Mouse (Mus musculus): Measurements from ENCODE around the gene Ciart. TPM values are rescaled to one million over a fixed set of nuclear protein-coding genes. Genes with fewer than 3 reads are reported as not detected.
"Not testable (repeated sequence)": the region's sequence is repeated elsewhere in the genome, so short reads cannot be mapped to it uniquely, and the experiment has no call there.

The Ciart gene
- polyA plus RNA-seq, 1 experiment from 2014 or later: 5.3 TPM

GRCm38 (mm10) chr3:95879063-95879462 lies 3.0 kb downstream of the Ciart start:
- no peak overlapping the region for H3K4me3 ChIP-seq
- peaks cover 16% of the 10 kb centered on the region for H3K4me1 ChIP-seq
- 90% methylated on average over 4 of the region's 4 CpGs for WGBS
- H3K4me2 ChIP-seq: no peak overlapping the region
- no peak overlapping the region for H3K27ac ChIP-seq
- H3K27me3 ChIP-seq (replicated peaks): 0 out of 2 replicates have a peak, but pooled peaks cover 6% of the 10 kb centered on the region
- no peak for ATAC-seq (replicated peaks)
- H3K36me3 ChIP-seq (replicated peaks): no peaks in the 10 kb centered on the region
- H3K9me3 ChIP-seq: no peaks in the 10 kb centered on the region
- no peak overlapping the region for H3K9ac ChIP-seq

- WGBS: 76% methylated on average over 7 of the region's 7 CpGs
- Histone ChIP-seq H3K36me3 (replicated peaks) (0 out of 2 replicates have a peak, but pooled peaks cover 5% of the 10 kb centered on the region), H3K9me3 (no peaks in the 10 kb centered on the region), H3K4me3 (peak overlapping the region; percentile 73), H3K4me2 (peak overlapping the region; percentile 83), H3K27ac (no peak overlapping the region), H3K27me3 (replicated peaks) (no peaks in the 10 kb centered on the region), H3K9ac (peak overlapping the region; percentile 62; the same call in 1 of the 2 replicates), H3K4me1 (peaks cover 20% of the 10 kb centered on the region)
- no peak for ATAC-seq (replicated peaks)
Observed at GRCm38 (mm10) chr3:95872048-95872447, 10.0 kb downstream of the Ciart start.

GRCm38 (mm10) chr3:95871392-95871867 lies 10.6 kb downstream of the Ciart start, which contains the start of gene Mrps21:
Gene Mrps21, minus strand, starts transcription at chr3:95871519.
- 0 out of 2 replicates have a peak, but pooled peaks cover 8% of the 10 kb centered on the region for H3K36me3 ChIP-seq (replicated peaks)
- H3K4me1 ChIP-seq: peaks cover 20% of the 10 kb centered on the region
- H3K4me2 ChIP-seq: peak within 1 kb of the TSS; percentile 83
- no peaks in the 10 kb centered on the region for H3K9me3 ChIP-seq
- peak within 1 kb of the TSS; percentile 62 for H3K9ac ChIP-seq
- peak; percentile 95 for ATAC-seq (replicated peaks)
- H3K4me3 ChIP-seq: peak within 1 kb of the TSS; percentile 73
- WGBS: under 1% methylated on average over 33 of the region's 33 CpGs
- H3K27ac ChIP-seq: peak within 1 kb of the TSS; percentile 84
- H3K27me3 ChIP-seq (replicated peaks): no peaks in the 10 kb centered on the region

- no peaks in the 10 kb centered on the region for H3K9me3 ChIP-seq
- 6% methylated on average over 15 of the region's 15 CpGs for WGBS
- H3K27me3 ChIP-seq (replicated peaks): no peaks in the 10 kb centered on the region
- peak overlapping the region; percentile 83 for H3K4me2 ChIP-seq
- peak overlapping the region; percentile 62 for H3K9ac ChIP-seq
- peaks cover 20% of the 10 kb centered on the region for H3K4me1 ChIP-seq
- peak; percentile 10; the same call in 1 of the 2 replicates for ATAC-seq (replicated peaks)
- peak overlapping the region; percentile 73 for H3K4me3 ChIP-seq
- H3K36me3 ChIP-seq (replicated peaks): 0 out of 2 replicates have a peak, but pooled peaks cover 8% of the 10 kb centered on the region
- peak overlapping the region; percentile 84 for H3K27ac ChIP-seq
Observed at GRCm38 (mm10) chr3:95870976-95871375, 11.1 kb downstream of the Ciart start.

- Histone ChIP-seq H3K27ac (no peak overlapping the region), H3K36me3 (replicated peaks) (peaks cover 19% of the 10 kb centered on the region; the same call in 1 of the 2 replicates), H3K4me1 (peaks cover 15% of the 10 kb centered on the region), H3K27me3 (replicated peaks) (no peaks in the 10 kb centered on the region), H3K9me3 (no peaks in the 10 kb centered on the region), H3K4me3 (no peak overlapping the region), H3K4me2 (no peak overlapping the region), H3K9ac (no peak overlapping the region)
- WGBS: 93% methylated on average over 2 of the region's 2 CpGs
- no peak for ATAC-seq (replicated peaks)
Observed at GRCm38 (mm10) chr3:95867408-95867807, 14.6 kb downstream of the Ciart start.

- 87% methylated on average over 5 of the region's 5 CpGs for WGBS
- Histone ChIP-seq H3K9ac (no peak overlapping the region), H3K27me3 (replicated peaks) (no peaks in the 10 kb centered on the region), H3K4me3 (no peak overlapping the region), H3K4me1 (peaks cover 9% of the 10 kb centered on the region), H3K36me3 (replicated peaks) (peaks cover 19% of the 10 kb centered on the region; the same call in 1 of the 2 replicates), H3K27ac (no peak overlapping the region), H3K4me2 (no peak overlapping the region), H3K9me3 (no peaks in the 10 kb centered on the region)
- no peak for ATAC-seq (replicated peaks)
Observed at GRCm38 (mm10) chr3:95866071-95866470, 16.0 kb downstream of the Ciart start.

GRCm38 (mm10) chr3:95865571-95865970 lies 16.5 kb downstream of the Ciart start:
- Histone ChIP-seq H3K9me3 (no peaks in the 10 kb centered on the region), H3K4me3 (no peak overlapping the region), H3K4me1 (peaks cover 5% of the 10 kb centered on the region), H3K36me3 (replicated peaks) (peaks cover 19% of the 10 kb centered on the region; the same call in 1 of the 2 replicates), H3K27me3 (replicated peaks) (no peaks in the 10 kb centered on the region), H3K9ac (no peak overlapping the region), H3K27ac (no peak overlapping the region), H3K4me2 (no peak overlapping the region)
- WGBS: 96% methylated on average over 20 of the region's 20 CpGs
- ATAC-seq (replicated peaks): no peak

- Histone ChIP-seq H3K4me3 (no peak overlapping the region), H3K4me2 (no peak overlapping the region), H3K27ac (no peak overlapping the region), H3K4me1 (no peaks in the 10 kb centered on the region; the same call in 1 of the 2 replicates), H3K9me3 (no peaks in the 10 kb centered on the region), H3K27me3 (replicated peaks) (no peaks in the 10 kb centered on the region), H3K36me3 (replicated peaks) (peaks cover 19% of the 10 kb centered on the region; the same call in 1 of the 2 replicates), H3K9ac (no peak overlapping the region)
- no peak for ATAC-seq (replicated peaks)
- WGBS: 94% methylated on average over 5 of the region's 5 CpGs
Observed at GRCm38 (mm10) chr3:95865050-95865449, 17.0 kb downstream of the Ciart start.

GRCm38 (mm10) chr3:95863578-95863977 lies 18.5 kb downstream of the Ciart start:
- no peak overlapping the region for H3K9ac ChIP-seq
- no peaks in the 10 kb centered on the region for H3K9me3 ChIP-seq
- no peak overlapping the region for H3K4me2 ChIP-seq
- no peak for ATAC-seq (replicated peaks)
- H3K4me1 ChIP-seq: no peaks in the 10 kb centered on the region
- H3K27ac ChIP-seq: no peak overlapping the region
- no peak overlapping the region for H3K4me3 ChIP-seq
- H3K36me3 ChIP-seq (replicated peaks): peaks cover 19% of the 10 kb centered on the region; the same call in 1 of the 2 replicates
- WGBS: 81% methylated on average over 7 of the region's 7 CpGs
- no peaks in the 10 kb centered on the region for H3K27me3 ChIP-seq (replicated peaks)

GRCm38 (mm10) chr3:95861796-95862195 lies 20.3 kb downstream of the Ciart start:
- no peak overlapping the region for H3K27ac ChIP-seq
- H3K9ac ChIP-seq: no peak overlapping the region
- no peak overlapping the region for H3K4me2 ChIP-seq
- no peak overlapping the region for H3K4me3 ChIP-seq
- H3K9me3 ChIP-seq: no peaks in the 10 kb centered on the region
- WGBS: 34% methylated on average over 2 of the region's 2 CpGs
- peaks cover 11% of the 10 kb centered on the region; the same call in 1 of the 2 replicates for H3K36me3 ChIP-seq (replicated peaks)
- H3K4me1 ChIP-seq: no peaks in the 10 kb centered on the region
- H3K27me3 ChIP-seq (replicated peaks): no peaks in the 10 kb centered on the region
- no peak for ATAC-seq (replicated peaks)

GRCm38 (mm10) chr3:95861216-95861615 lies 20.8 kb downstream of the Ciart start:
- H3K9me3 ChIP-seq: no peaks in the 10 kb centered on the region
- 77% methylated on average over 10 of the region's 10 CpGs for WGBS
- no peak for ATAC-seq (replicated peaks)
- H3K27ac ChIP-seq: no peak overlapping the region
- no peak overlapping the region for H3K4me2 ChIP-seq
- H3K4me1 ChIP-seq: peaks cover 3% of the 10 kb centered on the region
- H3K9ac ChIP-seq: no peak overlapping the region
- H3K36me3 ChIP-seq (replicated peaks): peaks cover 11% of the 10 kb centered on the region; the same call in 1 of the 2 replicates
- H3K4me3 ChIP-seq: no peak overlapping the region
- H3K27me3 ChIP-seq (replicated peaks): no peaks in the 10 kb centered on the region

- H3K9ac ChIP-seq: no peak overlapping the region
- no peak overlapping the region for H3K27ac ChIP-seq
- no peak overlapping the region for H3K4me3 ChIP-seq
- H3K27me3 ChIP-seq (replicated peaks): no peaks in the 10 kb centered on the region
- peaks cover 6% of the 10 kb centered on the region for H3K4me1 ChIP-seq
- no peak for ATAC-seq (replicated peaks)
- WGBS: 92% methylated on average over 3 of the region's 3 CpGs
- H3K4me2 ChIP-seq: no peak overlapping the region
- H3K36me3 ChIP-seq (replicated peaks): peaks cover 10% of the 10 kb centered on the region; the same call in 1 of the 2 replicates
- no peaks in the 10 kb centered on the region for H3K9me3 ChIP-seq
Observed at GRCm38 (mm10) chr3:95860323-95860722, 21.7 kb downstream of the Ciart start.

- ATAC-seq (replicated peaks); H3K4me2 ChIP-seq; H3K4me3 ChIP-seq; H3K27ac ChIP-seq; H3K9me3 ChIP-seq; H3K27me3 ChIP-seq (replicated peaks); H3K36me3 ChIP-seq (replicated peaks); H3K9ac ChIP-seq: not testable (repeated sequence)
- WGBS: 89% methylated on average over 3 of the region's 3 CpGs
- peaks cover 15% of the 10 kb centered on the region for H3K4me1 ChIP-seq
Observed at GRCm38 (mm10) chr3:95858278-95858677, 23.8 kb downstream of the Ciart start.

Measured in midbrain, embryonic 15.5 days (tissue).